Mouse (Mus musculus): ENCODE data around the gene Metrn. TPM values are rescaled to one million over a fixed set of nuclear protein-coding genes. Genes with fewer than 3 reads are reported as not detected.
A peak's percentile ranks its signal among the peaks of the same experiment; 100 is the strongest.

Gene Metrn
- polyA plus RNA-seq (2011; ENCODE audit: insufficient read length, low read depth, missing spikeins), result 24.8 and 33.5 TPM in 2 replicates

DNA sequence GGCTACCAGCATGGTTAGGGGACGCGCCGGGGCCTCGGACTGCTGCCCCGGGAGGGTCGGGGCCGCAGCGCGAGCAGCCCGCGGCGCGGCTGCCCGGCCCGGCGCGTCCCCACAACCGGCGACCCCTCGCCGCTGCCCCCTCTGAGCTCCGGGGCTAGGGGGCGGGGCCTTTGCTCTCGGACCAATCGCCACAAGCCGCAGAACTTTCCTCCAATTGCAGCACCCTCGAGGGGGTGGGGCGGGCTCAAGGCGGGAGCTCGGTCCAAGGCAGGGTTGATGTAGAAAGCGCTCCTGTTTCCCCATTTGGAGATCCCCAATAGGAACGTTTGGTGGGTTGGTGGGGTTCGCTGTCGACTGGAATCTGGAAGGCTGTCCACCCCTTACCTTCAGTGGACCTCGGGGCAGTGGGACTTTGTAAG, at the start of gene Metrn:
Gene Metrn (minus strand): TSS at position 186 of the 419 bp plus-strand sequence.
- TF ChIP-seq POLR2A (IDR thresholded peaks at IDR 0.05; ENCODE audit: low read depth, low read length) (no peak), CTCF (IDR thresholded peaks at IDR 0.05; ENCODE audit: borderline replicate concordance, insufficient read depth, low read length) (no peak)
- H3K27ac ChIP-seq (ENCODE audit: insufficient read depth, low read length), result no peak within 1 kb of the TSS
- H3K4me1 ChIP-seq (ENCODE audit: control insufficient read depth, insufficient read depth, low read length), result peaks cover 7% of the 10 kb centered on the region; the same call in 1 of the 2 replicates
- peak within 1 kb of the TSS; percentile 76 for H3K4me3 ChIP-seq (ENCODE audit: insufficient read depth, low read length)

DNA sequence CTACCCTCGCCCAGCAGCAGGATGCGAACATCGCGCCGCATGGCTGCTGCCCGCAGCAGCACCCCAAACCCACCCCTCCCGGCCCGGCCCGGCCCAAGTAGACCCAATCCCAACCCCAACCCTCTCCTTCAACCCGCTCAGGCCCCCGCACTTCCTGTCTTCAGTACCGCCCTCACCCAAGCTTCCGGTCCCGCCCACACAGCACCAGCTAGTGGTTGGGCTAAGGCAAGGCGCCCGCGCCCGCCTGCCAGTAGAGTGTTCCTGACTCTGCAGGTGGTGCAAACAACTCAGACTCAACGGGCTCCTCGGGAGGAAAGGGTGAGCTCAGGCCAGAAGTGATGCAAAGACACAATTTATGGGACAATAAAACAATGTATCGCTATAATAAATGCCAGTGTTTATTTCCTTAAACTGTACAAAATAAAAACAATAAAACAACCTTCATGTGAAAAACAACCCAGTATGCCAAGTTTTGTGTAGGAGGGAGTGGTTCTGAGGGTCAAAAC, 47.5 kb upstream of the Metrn start, which contains the start of gene Rhot2:
Gene Rhot2 (minus strand): TSS at position 456 of the 506 bp plus-strand sequence.
- H3K4me3 ChIP-seq (ENCODE audit: insufficient read depth, low read length), result peak within 1 kb of the TSS; percentile 68
- H3K27ac ChIP-seq (ENCODE audit: insufficient read depth, low read length), result peak within 1 kb of the TSS; percentile 49
- H3K4me1 ChIP-seq (ENCODE audit: control insufficient read depth, insufficient read depth, low read length), result 0 out of 2 replicates have a peak, but pooled peaks cover 6% of the 10 kb centered on the region
- TF ChIP-seq CTCF (IDR thresholded peaks at IDR 0.05; ENCODE audit: borderline replicate concordance, insufficient read depth, low read length) (no peak), POLR2A (IDR thresholded peaks at IDR 0.05; ENCODE audit: low read depth, low read length) (peak; percentile 82)

DNA sequence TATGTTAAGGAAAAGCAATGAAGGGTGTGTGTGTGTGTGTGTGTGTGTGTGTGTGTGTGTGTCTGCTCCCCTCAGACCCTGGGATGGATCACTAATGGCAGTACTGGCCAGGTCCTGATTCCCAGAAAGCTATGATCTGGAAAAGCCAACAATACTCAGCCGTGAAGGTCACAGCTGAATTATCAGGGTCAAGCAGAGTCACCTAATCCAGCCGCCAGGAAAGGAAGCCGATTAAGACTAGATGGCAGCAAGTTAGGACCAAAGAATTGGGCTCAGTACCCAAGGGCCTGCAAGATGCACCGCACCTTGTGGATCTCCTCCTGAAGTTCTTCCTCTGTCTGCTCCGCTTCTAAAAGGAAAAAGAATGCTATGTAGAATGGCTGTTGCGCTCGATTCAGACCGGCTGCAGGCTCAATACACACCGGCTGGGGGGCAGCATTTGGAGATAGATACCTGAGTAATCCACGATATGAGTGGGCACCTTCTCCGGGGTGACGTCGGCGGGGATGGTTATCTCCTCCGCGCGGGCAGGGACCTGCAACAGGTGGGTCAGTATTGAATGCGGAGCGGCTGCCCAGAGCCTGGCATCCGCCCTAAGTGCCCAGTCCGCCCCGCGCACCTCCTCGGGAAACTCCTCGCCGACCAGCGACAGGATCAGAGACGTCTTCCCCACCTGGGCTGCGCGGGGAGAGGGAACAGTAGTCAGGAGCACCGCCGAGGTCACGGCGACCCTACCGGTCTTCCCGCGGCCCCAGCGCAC, 46.9 kb upstream of the Metrn start:
- H3K4me1 ChIP-seq (ENCODE audit: control insufficient read depth, insufficient read depth, low read length), result peaks cover 6% of the 10 kb centered on the region; the same call in 1 of the 2 replicates
- peak overlapping the region; percentile 68 for H3K4me3 ChIP-seq (ENCODE audit: insufficient read depth, low read length)
- peak overlapping the region; percentile 49 for H3K27ac ChIP-seq (ENCODE audit: insufficient read depth, low read length)
- no peak for TF ChIP-seq POLR2A (IDR thresholded peaks at IDR 0.05; ENCODE audit: low read depth, low read length)
- TF ChIP-seq CTCF (IDR thresholded peaks at IDR 0.05; ENCODE audit: borderline replicate concordance, insufficient read depth, low read length), result no peak

DNA sequence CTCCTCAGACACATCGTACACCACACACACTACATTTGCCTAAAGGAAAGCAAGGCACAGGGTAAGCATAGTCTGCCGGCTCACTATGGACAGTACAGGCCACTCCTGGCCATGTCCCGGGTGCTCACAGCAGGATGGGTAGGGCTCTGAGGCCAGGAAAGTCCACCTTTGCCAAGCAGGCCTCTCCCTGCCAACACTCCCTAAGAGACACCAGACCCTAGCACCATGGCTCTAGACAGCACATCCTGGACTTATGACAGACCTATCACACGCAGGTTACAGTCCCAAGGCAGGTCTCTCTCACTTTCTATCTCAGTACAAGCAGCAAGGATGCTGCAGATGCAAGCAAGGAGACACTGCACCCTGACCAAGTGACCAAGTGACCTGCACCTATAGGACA, 46.2 kb upstream of the Metrn start:
- peaks cover 6% of the 10 kb centered on the region; the same call in 1 of the 2 replicates for H3K4me1 ChIP-seq (ENCODE audit: control insufficient read depth, insufficient read depth, low read length)
- H3K27ac ChIP-seq (ENCODE audit: insufficient read depth, low read length), result no peak overlapping the region
- H3K4me3 ChIP-seq (ENCODE audit: insufficient read depth, low read length), result peak overlapping the region; percentile 68
- TF ChIP-seq POLR2A (IDR thresholded peaks at IDR 0.05; ENCODE audit: low read depth, low read length) (no peak), CTCF (IDR thresholded peaks at IDR 0.05; ENCODE audit: borderline replicate concordance, insufficient read depth, low read length) (no peak)

DNA sequence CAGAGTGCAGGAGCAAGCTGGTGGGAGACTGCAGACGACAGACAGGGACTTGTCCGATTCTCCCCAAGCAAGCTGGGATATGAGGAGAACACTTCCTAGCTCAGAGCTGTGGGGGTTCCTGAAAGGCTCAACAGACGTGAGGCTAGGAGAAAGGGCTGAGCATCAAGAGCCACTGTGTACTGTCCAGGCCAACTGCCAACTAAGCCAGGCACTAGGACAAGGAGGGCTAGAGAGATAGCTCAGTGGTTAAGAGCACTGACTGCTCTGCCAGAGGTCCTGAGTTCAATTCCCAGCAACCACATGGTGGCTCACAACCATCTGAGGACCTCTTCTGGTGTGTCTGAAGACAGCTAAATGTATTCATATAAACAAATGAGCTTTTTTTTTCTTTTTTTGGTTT, 45.6 kb upstream of the Metrn start:
- Histone ChIP-seq H3K27ac (ENCODE audit: insufficient read depth, low read length) (no peak overlapping the region), H3K4me1 (ENCODE audit: control insufficient read depth, insufficient read depth, low read length) (peaks cover 6% of the 10 kb centered on the region; the same call in 1 of the 2 replicates), H3K4me3 (ENCODE audit: insufficient read depth, low read length) (no peak overlapping the region)
- TF ChIP-seq POLR2A (IDR thresholded peaks at IDR 0.05; ENCODE audit: low read depth, low read length), result no peak
- no peak for TF ChIP-seq CTCF (IDR thresholded peaks at IDR 0.05; ENCODE audit: borderline replicate concordance, insufficient read depth, low read length)

DNA sequence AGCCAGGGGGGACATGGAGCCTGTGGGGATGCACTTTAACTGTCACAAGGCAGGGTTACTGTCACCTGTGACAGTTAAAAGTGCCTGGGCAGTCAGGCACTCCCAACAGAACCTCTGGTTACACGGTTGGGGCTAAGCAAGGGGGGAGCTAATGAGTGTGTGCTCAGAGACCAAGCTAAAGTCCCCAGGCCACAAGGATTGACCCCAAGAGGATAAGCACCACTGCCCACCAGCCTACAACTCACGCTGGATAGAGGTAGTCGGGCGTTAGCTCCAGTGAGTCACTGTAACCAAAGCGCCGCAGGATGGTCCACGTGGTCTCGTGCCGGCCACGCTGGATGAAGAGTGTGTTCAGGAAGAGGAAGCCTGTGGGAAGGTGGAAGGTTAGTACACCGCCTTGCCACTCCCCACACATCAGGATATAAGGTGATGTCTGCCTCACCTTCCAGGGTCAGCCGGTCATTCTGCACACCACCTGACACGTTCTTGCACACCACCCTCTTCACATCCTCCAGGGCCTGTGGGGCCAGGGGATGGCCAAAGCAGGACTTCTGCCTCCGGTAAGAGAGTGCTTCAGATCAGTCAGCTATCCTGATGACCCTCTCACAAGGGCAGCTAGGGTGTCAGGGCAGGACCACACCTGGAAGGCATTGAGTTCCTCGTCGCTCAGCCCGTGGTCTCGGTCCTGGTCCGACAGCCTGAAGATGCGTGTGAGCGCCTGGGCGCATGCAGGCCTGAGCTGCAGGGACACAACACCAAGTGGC, 44.4 kb upstream of the Metrn start, which contains the start of gene Gm20683:
Gene Gm20683 (minus strand): TSS at position 647 of the 764 bp plus-strand sequence.
- no peak within 1 kb of the TSS for H3K27ac ChIP-seq (ENCODE audit: insufficient read depth, low read length)
- TF ChIP-seq POLR2A (IDR thresholded peaks at IDR 0.05; ENCODE audit: low read depth, low read length), result no peak
- no peak for TF ChIP-seq CTCF (IDR thresholded peaks at IDR 0.05; ENCODE audit: borderline replicate concordance, insufficient read depth, low read length)
- H3K4me3 ChIP-seq (ENCODE audit: insufficient read depth, low read length), result no peak within 1 kb of the TSS
- H3K4me1 ChIP-seq (ENCODE audit: control insufficient read depth, insufficient read depth, low read length), result peaks cover 13% of the 10 kb centered on the region; the same call in 1 of the 2 replicates

DNA sequence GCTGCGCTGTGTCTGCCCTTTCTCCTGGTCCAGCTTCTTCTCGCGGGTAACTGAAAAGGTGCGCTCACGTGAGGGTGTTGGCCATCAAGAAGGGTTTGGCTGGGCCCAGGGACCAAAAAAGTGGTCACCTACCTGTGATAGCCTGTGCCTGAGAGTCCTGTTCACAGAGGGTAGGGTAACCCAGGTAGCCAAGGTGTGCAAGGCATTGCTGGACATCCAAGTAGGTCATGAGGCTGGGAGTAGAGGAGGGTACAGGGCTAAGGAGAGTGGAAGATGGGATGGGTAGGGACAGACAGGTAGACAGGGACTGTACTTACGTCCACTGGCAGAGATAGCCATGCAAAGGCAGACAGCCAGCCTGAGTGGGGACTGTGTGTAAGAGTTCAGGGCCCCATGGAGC, 43.6 kb upstream of the Metrn start:
- Histone ChIP-seq H3K27ac (ENCODE audit: insufficient read depth, low read length) (no peak overlapping the region), H3K4me3 (ENCODE audit: insufficient read depth, low read length) (no peak overlapping the region), H3K4me1 (ENCODE audit: control insufficient read depth, insufficient read depth, low read length) (peaks cover 14% of the 10 kb centered on the region)
- no peak for TF ChIP-seq CTCF (IDR thresholded peaks at IDR 0.05; ENCODE audit: borderline replicate concordance, insufficient read depth, low read length)
- no peak for TF ChIP-seq POLR2A (IDR thresholded peaks at IDR 0.05; ENCODE audit: low read depth, low read length)

DNA sequence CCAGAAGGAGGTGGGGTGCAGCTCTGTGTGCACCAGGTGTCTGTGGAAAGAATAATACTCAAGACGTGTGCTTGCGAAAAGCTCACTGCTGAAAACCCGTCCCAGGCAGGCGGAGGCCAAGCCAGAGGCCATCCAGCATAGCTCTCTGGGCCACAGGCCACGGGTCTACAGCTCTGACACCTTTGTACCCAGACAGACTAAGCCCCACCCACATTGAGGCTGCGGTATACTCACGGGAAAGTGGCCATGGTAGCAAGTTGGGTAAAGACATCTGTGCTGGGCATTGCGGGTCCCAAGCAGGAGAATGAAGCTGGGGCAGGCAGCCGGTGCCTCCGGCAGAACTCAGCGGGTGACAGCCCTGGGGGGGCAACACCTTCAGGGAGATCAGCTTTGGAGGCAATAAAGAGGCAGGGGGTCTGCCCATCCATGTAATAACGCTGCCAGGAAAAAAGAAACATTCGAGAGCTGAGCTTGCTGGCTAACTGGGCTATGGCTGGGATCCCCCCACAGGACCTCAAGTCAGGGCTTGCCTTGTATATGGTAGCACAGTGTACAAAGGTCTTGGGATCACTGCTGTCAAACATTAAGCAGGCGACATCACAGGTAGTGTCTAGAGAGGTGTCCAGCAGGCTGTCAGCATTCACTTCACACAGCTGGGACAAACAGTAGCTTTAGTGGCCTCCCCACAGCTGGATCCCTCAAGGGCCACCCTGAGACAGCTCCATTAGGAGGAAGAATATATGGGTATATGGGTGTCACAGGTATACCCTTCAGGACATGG, 42.7 kb upstream of the Metrn start:
- Histone ChIP-seq H3K4me3 (ENCODE audit: insufficient read depth, low read length) (no peak overlapping the region), H3K4me1 (ENCODE audit: control insufficient read depth, insufficient read depth, low read length) (peaks cover 17% of the 10 kb centered on the region), H3K27ac (ENCODE audit: insufficient read depth, low read length) (no peak overlapping the region)
- TF ChIP-seq CTCF (IDR thresholded peaks at IDR 0.05; ENCODE audit: borderline replicate concordance, insufficient read depth, low read length), result no peak
- no peak for TF ChIP-seq POLR2A (IDR thresholded peaks at IDR 0.05; ENCODE audit: low read depth, low read length)

DNA sequence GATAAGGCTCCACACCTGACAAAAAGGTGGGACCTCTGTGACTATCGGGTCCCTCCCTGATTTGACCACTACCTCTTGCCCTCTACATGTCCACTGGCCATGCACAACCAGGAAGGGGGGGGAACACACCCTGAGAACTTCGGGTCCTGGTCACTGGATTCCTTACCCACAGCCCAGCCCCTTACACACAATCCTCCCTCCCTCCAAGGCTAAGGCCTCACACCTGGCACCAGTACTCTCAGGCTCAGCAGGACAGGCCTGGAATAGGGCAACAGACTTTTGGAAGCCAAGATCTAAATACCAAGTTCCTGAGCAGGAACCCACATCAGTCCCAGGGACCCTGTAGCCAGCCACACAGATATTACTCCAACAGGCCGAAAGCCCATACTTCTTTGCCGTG, 42.0 kb upstream of the Metrn start:
- TF ChIP-seq POLR2A (IDR thresholded peaks at IDR 0.05; ENCODE audit: low read depth, low read length) (no peak), CTCF (IDR thresholded peaks at IDR 0.05; ENCODE audit: borderline replicate concordance, insufficient read depth, low read length) (no peak)
- no peak overlapping the region for H3K27ac ChIP-seq (ENCODE audit: insufficient read depth, low read length)
- no peak overlapping the region for H3K4me3 ChIP-seq (ENCODE audit: insufficient read depth, low read length)
- H3K4me1 ChIP-seq (ENCODE audit: control insufficient read depth, insufficient read depth, low read length), result peaks cover 18% of the 10 kb centered on the region

Measured in embryonic fibroblast, embryonic 13.5 days (primary cell).